Mouse (Mus musculus) liver, embryonic 16.5 days (tissue): ENCODE results near the gene Cldnd2. TPM values are rescaled to one million over a fixed set of nuclear protein-coding genes. Genes with fewer than 3 reads are reported as not detected.
A peak's percentile ranks its signal among the peaks of the same experiment; 100 is the strongest.

Experiments used
- microRNA-seq: library from miRNA; unstranded; fragments of <30 nt; microRNA quantifications from one replicate; pipeline ENCODE4, GENCODE M21; 2016
- polyA plus RNA-seq: library from polyadenylated mRNA; unstranded; fragments of >200 nt; fragmentation: Nextera tagmentation; extraction: Ambion mirVana; gene quantifications from 2 replicates; pipeline ENCODE4 v1.2.1, GENCODE M21; 2015

Gene Cldnd2
- polyA plus RNA-seq, 1 experiment from 2014 or later, result not detected

Small RNA genes within 50 kb of the gene (microRNA-seq; reads per million reads assigned to microRNA genes)
- gene Mir7051, result 3.7 reads per million, percentile 12 among the genes with 10 or more reads in this experiment

Other genes starting within 250 kb of the Cldnd2 start
- gene Zfp715, start 127.5 kb upstream of the Cldnd2 start, polyA plus RNA-seq, result 4.5 and 4.9 TPM in 2 replicates
- 1.8 and 1.9 TPM in 2 replicates for gene Siglecf, start 89.4 kb upstream of the Cldnd2 start, polyA plus RNA-seq
- gene Siglecg, start 32.6 kb upstream of the Cldnd2 start, polyA plus RNA-seq, result 1.3 and 1.4 TPM in 2 replicates
- gene Lim2, start 13.1 kb upstream of the Cldnd2 start, polyA plus RNA-seq, result not detected in 2 replicates
- 16.3 and 17.8 TPM in 2 replicates for gene Nkg7, start 3.7 kb upstream of the Cldnd2 start, polyA plus RNA-seq
- gene Etfb, start 3.3 kb downstream of the Cldnd2 start, polyA plus RNA-seq, result 314 and 319 TPM in 2 replicates
- gene Gm45233, start 3.3 kb downstream of the Cldnd2 start, polyA plus RNA-seq, result 0.17 and 0.22 TPM in 2 replicates
- gene Vsig10l, start 22.4 kb downstream of the Cldnd2 start, polyA plus RNA-seq, result 1.1 and 1.3 TPM in 2 replicates
- gene Iglon5, start 49.3 kb downstream of the Cldnd2 start, polyA plus RNA-seq, result not detected in 2 replicates
- gene 4931406B18Rik, start 65.2 kb downstream of the Cldnd2 start, polyA plus RNA-seq, result not detected in 2 replicates
- gene Cd33, start 103.6 kb downstream of the Cldnd2 start, polyA plus RNA-seq, result 3.8 and 4.6 TPM in 2 replicates
- 0.19 and 0.29 TPM in 2 replicates for gene Zfp658, start 121.5 kb downstream of the Cldnd2 start, polyA plus RNA-seq
- 1.8 and 2.2 TPM in 2 replicates for gene Zfp719, start 138.8 kb downstream of the Cldnd2 start, polyA plus RNA-seq
- not detected in 2 replicates for gene Zfp819, start 166.4 kb downstream of the Cldnd2 start, polyA plus RNA-seq
- 0.15 TPM in 1 of 2 replicates, not detected in the other for gene Ceacam18, start 193.9 kb downstream of the Cldnd2 start, polyA plus RNA-seq
- 4.0 and 5.0 TPM in 2 replicates for gene Siglece, start 219.4 kb downstream of the Cldnd2 start, polyA plus RNA-seq
- 3.7 and 3.8 TPM in 2 replicates for gene Ctu1, start 231.2 kb downstream of the Cldnd2 start, polyA plus RNA-seq
- gene Klk14, start 249.6 kb downstream of the Cldnd2 start, polyA plus RNA-seq, result not detected in 2 replicates